Mouse (Mus musculus) heart, adult 9 months (tissue): Measurements from ENCODE around the gene Cemip2.
A peak's percentile ranks its signal among the peaks of the same experiment; 100 is the strongest.

Source experiments
- DNase-seq, 2 experiments: peaks; one replicate each; pipeline ENCODE4 v3.0.0; 2022; ENCODE audit warnings: low spot score in 2 of 2

Cemip2 gene

GRCm38 (mm10) chr19:21778147-21778917 lies at the start of gene Cemip2:
Gene Cemip2, plus strand, starts transcription at chr19:21778342.
- DNase-seq, result peak; percentile 96 to 97

DNA sequence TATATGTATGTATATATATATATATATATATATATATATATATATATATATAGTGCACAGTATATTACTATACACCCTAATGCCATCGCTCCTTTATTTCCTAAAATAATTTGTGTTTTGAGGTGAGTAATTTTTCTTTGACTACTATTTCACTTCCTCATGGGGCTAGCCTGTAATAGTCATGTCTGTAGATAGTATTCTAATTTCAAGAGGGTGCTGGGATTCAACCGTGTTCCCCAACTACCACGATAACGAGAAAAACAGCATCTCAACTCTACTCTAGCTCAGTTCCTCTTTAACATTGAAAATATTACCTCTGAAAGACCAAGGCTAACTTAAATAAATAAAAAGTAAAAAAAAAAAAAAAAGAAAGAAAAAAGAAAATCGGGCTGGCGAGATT lies 49.8 kb upstream of the Cemip2 start:
- no peak for DNase-seq

DNA sequence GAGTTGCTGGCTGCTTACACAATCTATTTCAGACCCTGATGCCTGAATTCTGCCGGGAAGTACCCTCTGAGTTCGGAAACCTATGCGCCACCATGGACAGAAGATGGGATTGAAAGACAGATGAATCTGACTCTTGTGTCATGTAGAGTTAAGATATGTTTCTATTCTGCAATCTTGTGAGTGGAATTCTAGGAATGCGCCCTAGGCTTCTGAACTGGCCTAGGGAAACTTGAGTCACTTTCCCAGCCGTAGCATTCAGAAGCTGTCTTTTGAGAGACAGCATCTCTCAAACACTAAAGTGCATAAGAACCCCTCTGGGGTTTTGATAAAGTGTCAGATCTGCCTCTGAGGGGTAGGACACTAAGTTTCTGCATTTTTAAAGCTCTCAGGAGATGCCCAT lies 46.3 kb upstream of the Cemip2 start:
- DNase-seq, result no peak

- DNase-seq, result no peak
These were observed 45.0 kb upstream of the Cemip2 start for GRCm38 (mm10) chr19:21733176-21733575.

- DNase-seq, result no peak
These were observed 44.0 kb upstream of the Cemip2 start for GRCm38 (mm10) chr19:21734112-21734511.

GRCm38 (mm10) chr19:21737446-21737845 lies 40.7 kb upstream of the Cemip2 start:
- DNase-seq, result peak; percentile 34 to 65

DNA sequence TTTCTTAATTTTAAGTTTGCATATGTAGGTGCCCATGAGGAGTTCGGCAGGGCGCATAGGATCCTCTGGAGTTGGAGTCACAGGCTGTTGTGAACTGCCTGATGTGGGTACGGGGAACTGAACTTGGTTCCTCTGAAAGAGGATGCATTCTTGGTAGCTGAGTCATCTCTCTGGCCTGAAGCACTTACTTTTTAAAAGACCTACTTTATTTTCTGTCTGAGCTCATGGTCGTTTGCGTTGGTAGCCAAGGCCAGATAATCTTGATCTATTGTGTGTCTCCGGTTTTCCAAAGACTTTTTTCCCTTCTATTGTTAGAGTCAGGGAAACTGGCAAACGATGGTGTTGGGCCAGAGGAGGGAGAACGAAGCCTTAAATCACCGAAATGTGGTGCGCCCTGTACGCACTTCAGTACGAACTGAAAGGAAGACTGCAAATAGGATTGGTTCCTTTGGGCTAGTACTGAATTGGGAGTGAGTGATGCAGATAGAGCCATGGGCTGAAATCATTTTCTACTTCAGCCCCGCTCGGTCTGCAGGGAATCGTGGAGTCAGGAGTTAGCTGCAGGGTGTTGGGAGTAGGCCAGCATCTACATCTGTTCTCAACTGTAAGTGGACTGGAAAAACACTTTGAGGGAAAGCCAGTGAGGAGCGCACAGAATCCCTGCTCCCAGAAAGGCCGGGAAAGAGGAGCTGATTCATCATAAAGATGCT lies 40.1 kb upstream of the Cemip2 start:
- DNase-seq, result peak; percentile 61 to 72

DNA sequence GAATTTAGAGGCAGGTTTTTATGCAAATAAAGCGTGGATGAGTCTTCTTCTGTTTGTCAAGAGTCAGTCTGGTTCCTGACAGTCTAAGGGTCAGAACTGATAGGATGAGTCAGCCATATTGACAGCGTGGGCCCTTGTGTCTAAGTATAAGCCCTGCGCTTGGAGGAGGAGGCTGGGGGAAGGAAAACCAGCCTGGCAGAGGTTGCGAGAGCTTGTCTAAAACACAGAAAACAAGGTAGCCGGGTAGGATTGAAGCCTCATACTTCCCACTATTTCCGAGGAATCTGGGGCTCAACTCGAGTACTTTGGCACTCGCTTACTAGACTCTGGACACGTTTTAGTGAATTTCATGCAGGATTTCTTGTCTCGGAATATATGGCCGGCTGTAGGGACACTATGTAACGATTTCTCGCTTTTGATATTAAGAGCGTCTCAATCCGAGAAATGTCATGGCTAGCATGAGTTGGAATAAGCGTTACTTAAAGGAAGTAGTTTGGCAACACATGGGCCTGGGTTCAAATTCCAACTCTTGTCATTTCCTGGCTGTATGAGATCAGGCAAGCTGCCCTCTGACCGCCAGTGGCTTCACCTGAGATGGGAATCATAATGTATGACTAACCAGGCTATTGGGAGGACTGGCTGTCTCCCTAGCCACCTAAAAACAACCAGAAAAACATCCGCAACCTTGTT lies 39.4 kb upstream of the Cemip2 start:
- DNase-seq, result no peak

DNA sequence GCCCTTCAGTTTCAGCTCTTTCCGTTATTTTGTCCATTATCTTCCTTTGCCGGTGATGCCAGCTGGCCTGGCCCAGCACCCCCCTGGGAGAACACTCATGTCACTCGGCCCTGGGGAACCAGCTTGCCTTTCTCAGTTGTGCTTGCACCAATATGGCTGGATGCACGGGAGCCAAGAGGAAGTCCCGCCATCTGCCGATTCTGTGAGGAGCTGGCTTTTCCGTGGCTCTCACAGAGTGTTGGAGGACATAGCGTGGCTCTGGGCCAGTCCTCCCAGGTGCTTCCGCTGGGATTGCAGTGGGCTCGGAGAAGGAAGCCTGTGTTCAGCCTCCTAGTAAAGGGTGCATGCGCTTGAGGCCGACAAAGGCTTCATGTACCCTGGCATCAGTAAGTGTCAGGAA lies 36.0 kb upstream of the Cemip2 start:
- peak; percentile 14 to 62 for DNase-seq

- no peak for DNase-seq
These were observed 32.6 kb upstream of the Cemip2 start for GRCm38 (mm10) chr19:21745586-21745985.

- peak; percentile 23 to 43 for DNase-seq
These were observed 30.8 kb upstream of the Cemip2 start for GRCm38 (mm10) chr19:21747356-21747755.

- no peak for DNase-seq
These were observed 28.0 kb upstream of the Cemip2 start for GRCm38 (mm10) chr19:21750154-21750553.

DNA sequence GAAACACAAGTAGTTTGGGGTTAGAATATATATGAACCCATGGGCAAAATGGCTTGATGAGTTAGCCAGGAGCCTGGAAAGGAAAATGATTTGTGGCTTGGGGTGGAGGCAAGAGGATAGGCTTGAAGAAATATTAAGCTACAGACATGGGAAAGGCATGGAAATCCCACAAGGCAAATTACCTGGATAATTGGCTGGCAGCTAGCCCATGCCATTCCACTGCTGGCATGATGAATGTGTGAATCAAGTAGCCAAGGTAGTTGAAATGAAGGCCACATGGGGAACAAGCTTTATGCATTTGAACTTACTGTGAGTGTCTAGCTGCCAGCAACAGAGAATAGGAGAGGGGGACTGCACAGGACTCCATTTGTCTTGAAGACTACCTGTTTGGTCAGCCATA lies 16.5 kb upstream of the Cemip2 start:
- DNase-seq, result no peak

DNA sequence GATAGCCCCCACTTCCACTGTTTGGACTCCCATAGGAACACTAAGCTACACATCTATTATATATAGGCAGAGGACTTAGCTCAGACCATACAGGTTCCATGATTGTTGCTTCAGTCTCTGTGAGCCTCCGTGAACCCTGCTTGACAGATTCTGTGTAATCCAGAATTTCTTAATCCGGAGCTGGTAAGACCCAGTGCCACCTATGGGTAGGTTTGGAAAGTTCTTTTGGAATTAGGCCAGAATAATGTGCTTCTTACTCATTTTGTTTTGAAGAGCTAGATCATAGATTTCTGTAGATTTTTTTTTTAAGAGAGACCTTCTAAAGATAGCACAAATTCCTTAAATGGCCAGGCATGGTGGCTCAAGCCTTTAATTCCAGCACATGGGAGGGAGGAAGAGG lies 14.1 kb upstream of the Cemip2 start:
- DNase-seq, result no peak

GRCm38 (mm10) chr19:21764738-21765137 lies 13.4 kb upstream of the Cemip2 start:
- DNase-seq, result no peak

DNA sequence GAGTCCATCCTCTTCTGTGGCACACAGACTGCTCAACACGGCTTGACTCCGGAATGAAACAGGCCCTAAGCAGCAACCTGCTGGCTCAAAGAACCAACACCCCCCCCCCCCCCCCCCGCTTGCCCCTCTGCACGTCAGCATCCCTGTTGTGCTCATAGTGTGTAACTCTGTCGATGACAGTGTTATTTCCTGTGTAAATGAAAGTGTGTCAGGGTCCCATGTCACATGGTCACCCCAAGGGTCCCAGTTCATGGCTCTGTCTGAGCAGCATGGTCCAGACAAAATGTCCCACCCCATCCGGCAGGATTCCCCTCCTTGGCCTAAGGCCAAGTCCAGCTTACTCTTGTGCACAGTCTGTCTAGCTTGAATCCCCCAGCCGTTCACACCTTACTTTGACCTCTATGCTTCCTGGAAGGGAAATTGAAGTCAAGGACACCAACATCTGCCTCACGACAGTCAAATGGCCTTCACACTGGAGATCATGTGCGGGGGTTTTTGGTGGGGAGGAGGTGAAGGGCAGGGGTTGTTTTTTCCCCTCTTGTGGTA lies 10.6 kb upstream of the Cemip2 start:
- DNase-seq, result no peak

DNA sequence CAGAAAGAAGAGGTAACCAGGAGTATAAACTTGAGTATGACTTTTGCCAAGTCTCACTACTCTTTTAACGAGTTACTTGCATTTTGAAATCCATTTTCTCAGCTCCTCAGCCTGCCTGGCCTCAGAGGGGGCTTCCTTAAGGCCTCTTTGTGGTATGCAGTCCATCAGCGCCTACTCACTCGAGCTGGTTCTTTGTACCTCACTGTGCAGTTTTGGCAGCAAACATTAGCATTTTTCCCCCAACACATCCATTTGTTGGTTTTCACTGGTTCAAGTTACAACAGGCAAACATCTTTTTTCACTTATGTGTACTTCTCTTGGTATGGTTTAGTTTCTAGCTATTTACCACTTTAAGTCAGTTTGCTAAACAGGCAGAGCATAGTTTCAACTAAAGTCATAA lies 8.3 kb upstream of the Cemip2 start:
- DNase-seq, result no peak

- DNase-seq, result no peak
These were observed 6.6 kb upstream of the Cemip2 start for GRCm38 (mm10) chr19:21771586-21771985.

GRCm38 (mm10) chr19:21773621-21774020 lies 4.5 kb upstream of the Cemip2 start:
- DNase-seq, result no peak

- DNase-seq, result no peak
These were observed 2.5 kb upstream of the Cemip2 start for GRCm38 (mm10) chr19:21775629-21776028.

GRCm38 (mm10) chr19:21776671-21777070 lies 1.5 kb upstream of the Cemip2 start:
- no peak for DNase-seq

- peak; percentile 70 to 77 for DNase-seq
These were observed 891 bp upstream of the Cemip2 start for GRCm38 (mm10) chr19:21777171-21777731.
